Comparison of ENCODE assay signal across 8 mouse cellular contexts in the genomic region with DNA sequence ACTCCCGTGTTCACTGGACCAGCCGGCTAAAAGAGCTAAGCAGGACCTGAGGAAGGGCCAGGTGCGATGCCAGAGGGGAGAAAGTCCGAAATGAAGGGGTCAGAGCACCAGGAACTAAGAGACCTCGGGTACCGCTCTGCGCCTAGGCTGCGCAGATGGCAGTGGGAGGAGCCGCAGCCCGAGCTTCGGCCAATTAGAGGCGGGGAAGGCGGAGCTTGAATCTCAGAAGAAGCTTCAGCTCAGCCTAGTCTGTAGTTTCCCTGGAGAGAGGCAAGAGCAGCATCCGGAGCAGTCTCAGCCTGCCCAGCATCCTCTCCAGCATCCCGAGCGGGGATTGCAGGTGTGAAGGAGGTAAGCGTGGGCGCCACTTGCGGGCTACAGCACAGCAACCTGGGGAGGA. TPM values are rescaled to one million over a fixed set of nuclear protein-coding genes. Genes with fewer than 3 reads are reported as not detected.
DNase-seq lines count a peak whose midpoint lies in the region; ATAC-seq and TF ChIP-seq lines count a peak whose summit lies in the region.

TSS of gene Serpini1 (plus strand) at position 256 of the 400 bp plus-strand sequence.

- no peak for TF ChIP-seq CTCF in heart, adult 2 months (IDR thresholded peaks at IDR 0.05)
- TF ChIP-seq CTCF in kidney, adult 2 months (conservative IDR thresholded peaks at IDR 0.05; ENCODE audit: insufficient read depth, insufficient read length, low read depth, low read length) = no peak

- peak; percentile 96 for ATAC-seq in embryonic facial prominence, embryonic 13.5 days (ENCODE audit: insufficient number of reproducible peaks, insufficient read depth, low FRiP score, low TSS enrichment, low read depth)
- peak; percentile 95 for ATAC-seq in limb, embryonic 11.5 days (ENCODE audit: insufficient number of reproducible peaks, low FRiP score, low TSS enrichment, low read depth)
- ATAC-seq in midbrain, embryonic 13.5 days = peak; percentile 96

- DNase-seq in urinary bladder, postnatal 10 days (ENCODE audit: low spot score) = peak; percentile 32
- DNase-seq in urinary bladder, adult 2 months (ENCODE audit: low spot score) = no peak
- peak; percentile 91 to 94 for DNase-seq in heart, adult 2 months
- DNase-seq in kidney, adult 2 months = peak; percentile 95
- peak; percentile 85 for DNase-seq in limb, embryonic 11.5 days (ENCODE audit: low spot score)
- DNase-seq in spleen, postnatal 36 days (ENCODE audit: low spot score in 2 of 2) = peak; percentile 91 to 92

- TF ChIP-seq POLR2A in heart, adult 2 months (IDR thresholded peaks at IDR 0.05; ENCODE audit: insufficient read depth, low read depth, low read length) = peak; percentile 95
- TF ChIP-seq POLR2A in kidney, adult 2 months (IDR thresholded peaks at IDR 0.05; ENCODE audit: low read depth, low read length) = no peak

- peak within 1 kb of the TSS; percentile 83 for H3K4me2 ChIP-seq in embryonic facial prominence, embryonic 13.5 days
- H3K4me2 ChIP-seq in limb, embryonic 11.5 days (ENCODE audit: low read depth, severe bottlenecking) = peak within 1 kb of the TSS; percentile 80
- peak within 1 kb of the TSS; percentile 73 for H3K4me2 ChIP-seq in midbrain, embryonic 13.5 days (replicated peaks)

- WGBS in embryonic facial prominence, embryonic 13.5 days = 0% methylated on average over 19 of the region's 19 CpGs
- WGBS in heart, adult 2 months = under 1% methylated on average over 19 of the region's 19 CpGs
- WGBS in kidney, adult 2 months = under 1% methylated on average over 19 of the region's 19 CpGs
- 0% methylated on average over 19 of the region's 19 CpGs for WGBS in limb, embryonic 11.5 days
- under 1% methylated on average over 19 of the region's 19 CpGs for WGBS in midbrain, embryonic 13.5 days

- intact Hi-C loops in heart, adult 2 months (cut with DNase I) = loop anchor here (5.0 kb wide), 2 partner anchors 165 to 400 kb away; partner anchors contain the start of gene Golim4

- peak within 1 kb of the TSS; percentile 96 for H3K4me3 ChIP-seq in embryonic facial prominence, embryonic 13.5 days
- peak within 1 kb of the TSS; percentile 97 for H3K4me3 ChIP-seq in heart, adult 2 months
- H3K4me3 ChIP-seq in kidney, adult 2 months (ENCODE audit: insufficient read depth, low read depth, low read length) = peak within 1 kb of the TSS; percentile 79
- peak within 1 kb of the TSS; percentile 93 for H3K4me3 ChIP-seq in limb, embryonic 11.5 days (ENCODE audit: low read depth, low read length)
- peak within 1 kb of the TSS; percentile 95 for H3K4me3 ChIP-seq in midbrain, embryonic 13.5 days (replicated peaks)

- H3K9me3 ChIP-seq in embryonic facial prominence, embryonic 13.5 days = no peaks in the 10 kb centered on the region
- H3K9me3 ChIP-seq in limb, embryonic 11.5 days (ENCODE audit: control insufficient read depth, low read length) = no peaks in the 10 kb centered on the region
- no peaks in the 10 kb centered on the region for H3K9me3 ChIP-seq in midbrain, embryonic 13.5 days

- peak; percentile 50; the same call in 1 of the 2 replicates for TF ChIP-seq EP300 in heart, adult 2 months (IDR thresholded peaks at IDR 0.05; ENCODE audit: insufficient read depth, low read depth, low read length)

- H3K36me3 ChIP-seq in embryonic facial prominence, embryonic 13.5 days = no peaks in the 10 kb centered on the region
- peaks cover 4% of the 10 kb centered on the region for H3K36me3 ChIP-seq in heart, adult 2 months (ENCODE audit: control insufficient read depth, insufficient read depth, low read length)
- no peaks in the 10 kb centered on the region for H3K36me3 ChIP-seq in kidney, adult 2 months (ENCODE audit: control insufficient read depth, insufficient read depth, low read length)
- no peaks in the 10 kb centered on the region for H3K36me3 ChIP-seq in limb, embryonic 11.5 days (ENCODE audit: control insufficient read depth, insufficient read depth, low read length)
- H3K36me3 ChIP-seq in midbrain, embryonic 13.5 days = no peaks in the 10 kb centered on the region

- H3K4me1 ChIP-seq in embryonic facial prominence, embryonic 13.5 days = peaks cover 8% of the 10 kb centered on the region
- H3K4me1 ChIP-seq in heart, adult 2 months (ENCODE audit: control insufficient read depth, insufficient read depth, low read length) = peaks cover 3% of the 10 kb centered on the region
- H3K4me1 ChIP-seq in kidney, adult 2 months (ENCODE audit: control insufficient read depth, insufficient read depth, low read length) = peaks cover 8% of the 10 kb centered on the region
- H3K4me1 ChIP-seq in limb, embryonic 11.5 days (ENCODE audit: control insufficient read depth, insufficient read depth, low read length) = no peaks in the 10 kb centered on the region
- H3K4me1 ChIP-seq in midbrain, embryonic 13.5 days (replicated peaks) = peaks cover 15% of the 10 kb centered on the region

- H3K27ac ChIP-seq in embryonic facial prominence, embryonic 13.5 days = peak within 1 kb of the TSS; percentile 68
- peak within 1 kb of the TSS; percentile 98 for H3K27ac ChIP-seq in heart, adult 2 months
- peak within 1 kb of the TSS; percentile 77 for H3K27ac ChIP-seq in kidney, adult 2 months (ENCODE audit: insufficient read depth, low read depth, low read length)
- H3K27ac ChIP-seq in limb, embryonic 11.5 days (replicated peaks; ENCODE audit: low read depth, low read length) = no peak within 1 kb of the TSS
- peak within 1 kb of the TSS; percentile 88 for H3K27ac ChIP-seq in midbrain, embryonic 13.5 days

- H3K27me3 ChIP-seq in embryonic facial prominence, embryonic 13.5 days = no peaks in the 10 kb centered on the region
- no peaks in the 10 kb centered on the region for H3K27me3 ChIP-seq in heart, adult 2 months (ENCODE audit: control insufficient read depth, insufficient read depth, low read length)
- no peaks in the 10 kb centered on the region for H3K27me3 ChIP-seq in kidney, adult 2 months (replicated peaks; ENCODE audit: control insufficient read depth, insufficient read depth, low read length)
- H3K27me3 ChIP-seq in limb, embryonic 11.5 days (ENCODE audit: control insufficient read depth, insufficient read depth, low read length) = no peaks in the 10 kb centered on the region
- no peaks in the 10 kb centered on the region for H3K27me3 ChIP-seq in midbrain, embryonic 13.5 days

- peak within 1 kb of the TSS; percentile 93 for H3K9ac ChIP-seq in embryonic facial prominence, embryonic 13.5 days
- H3K9ac ChIP-seq in heart, adult 2 months (ENCODE audit: low read depth, low read length) = peak within 1 kb of the TSS; percentile 93
- peak within 1 kb of the TSS; percentile 88 for H3K9ac ChIP-seq in limb, embryonic 11.5 days (ENCODE audit: low read length)
- H3K9ac ChIP-seq in midbrain, embryonic 13.5 days (replicated peaks) = peak within 1 kb of the TSS; percentile 90

- peaks cover 4% of the 10 kb centered on the region for H3K79me2 ChIP-seq in heart, adult 2 months (replicated peaks; ENCODE audit: control insufficient read depth, insufficient read depth, low read length)

RNA-seq across cellular contexts. Expression of gene Serpini1, which starts in this region (rescaled TPM):
- polyA plus RNA-seq in urinary bladder, adult 2 months (2012; rRNA removed) = 3.0 and 3.2 TPM in 2 replicates
- 5.5 and 7.6 TPM in 2 replicates for polyA plus RNA-seq in embryonic facial prominence, embryonic 13.5 days (2015; fragmentation: Nextera tagmentation; extraction: Ambion mirVana)
- 1 to 10 TPM; 3.7 to 4.6 TPM for total RNA-seq in heart, adult 2 months (2021)
- 1.4 and 3.7 TPM in 2 replicates for polyA plus RNA-seq in heart, adult 2 months (2012; rRNA removed)
- polyA plus RNA-seq in kidney, adult 2 months (2012; rRNA removed) = 0.97 and 1.2 TPM in 2 replicates
- polyA plus RNA-seq in limb, embryonic 11.5 days (2014; fragmentation: Nextera tagmentation; extraction: Ambion mirVana) = 5.8 and 6.1 TPM in 2 replicates
- polyA plus RNA-seq in midbrain, embryonic 13.5 days (2015; fragmentation: Nextera tagmentation; extraction: Ambion mirVana) = 90.2 and 94.9 TPM in 2 replicates

Comparison
In these comparisons a context has a peak if more than half of its experiments do, and no peak if none do; other contexts are left out.
1. RNA of gene Serpini1 (polyA plus RNA-seq): 90.2 to 94.9 TPM in midbrain, embryonic 13.5 days; 5.8 to 6.1 TPM in limb, embryonic 11.5 days, 5.5 to 7.6 TPM in embryonic facial prominence, embryonic 13.5 days, 3.0 to 3.2 TPM in urinary bladder, adult 2 months, 1.4 to 3.7 TPM in heart, adult 2 months and 0.97 to 1.2 TPM in kidney, adult 2 months; every median in the first group is over 10 times any median in the second.
2. Peak in every context shown above with its lines, with median percentiles within 50 percentile points of each other: ATAC-seq, H3K4me2 ChIP-seq, H3K4me3 ChIP-seq and H3K9ac ChIP-seq.